Mouse (Mus musculus): ENCODE results near the gene Vamp2. TPM values are rescaled to one million over a fixed set of nuclear protein-coding genes. Genes with fewer than 3 reads are reported as not detected.

Gene Vamp2
- polyA plus RNA-seq, 1 experiment from 2014 or later = 282 TPM

DNA sequence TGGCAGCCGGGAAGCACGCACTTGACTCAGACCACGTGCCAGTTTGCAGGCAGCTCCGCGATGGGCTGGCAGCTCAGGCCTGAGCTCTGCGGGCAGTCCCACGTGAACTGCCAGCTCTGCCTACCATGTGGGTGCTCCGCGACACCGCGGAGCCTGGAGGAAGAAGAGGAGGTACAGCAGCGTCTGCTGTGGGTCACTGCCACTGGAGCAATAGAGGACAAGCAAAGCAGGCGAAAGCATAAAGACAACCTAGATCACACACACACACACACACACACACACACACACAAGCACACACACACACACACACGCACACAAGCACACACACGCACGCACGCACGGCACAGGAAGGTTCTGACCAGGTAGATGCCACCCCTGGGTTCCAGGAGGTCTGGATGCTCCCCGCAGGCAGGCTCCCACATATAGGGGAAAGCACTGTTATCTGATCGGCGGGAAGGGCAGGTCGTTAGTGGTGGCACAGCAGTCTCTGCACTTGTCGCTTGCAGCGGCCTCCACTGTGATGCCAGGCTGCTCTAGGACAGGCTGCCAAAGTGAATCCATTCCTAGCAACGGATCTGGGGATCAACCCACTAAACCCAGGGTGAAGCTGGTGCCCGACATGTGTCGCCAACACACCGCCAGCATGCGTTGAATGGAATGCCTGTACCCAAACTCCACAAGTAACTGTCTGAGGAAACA, 22.0 kb upstream of the Vamp2 start:
- Histone ChIP-seq H3K36me3 (no peaks in the 10 kb centered on the region), H3K4me1 (replicated peaks) (peaks cover 39% of the 10 kb centered on the region), H3K27ac (replicated peaks) (no peak overlapping the region), H3K9me3 (no peaks in the 10 kb centered on the region), H3K27me3 (peaks cover 4% of the 10 kb centered on the region; the same call in 1 of the 2 replicates), H3K4me2 (peak overlapping the region; percentile 79), H3K9ac (peak overlapping the region; percentile 74), H3K4me3 (peak overlapping the region; percentile 40)
- WGBS = 1% methylated on average over 26 of the region's 29 CpGs
- no peak for ATAC-seq (ENCODE audit: low read depth)

DNA sequence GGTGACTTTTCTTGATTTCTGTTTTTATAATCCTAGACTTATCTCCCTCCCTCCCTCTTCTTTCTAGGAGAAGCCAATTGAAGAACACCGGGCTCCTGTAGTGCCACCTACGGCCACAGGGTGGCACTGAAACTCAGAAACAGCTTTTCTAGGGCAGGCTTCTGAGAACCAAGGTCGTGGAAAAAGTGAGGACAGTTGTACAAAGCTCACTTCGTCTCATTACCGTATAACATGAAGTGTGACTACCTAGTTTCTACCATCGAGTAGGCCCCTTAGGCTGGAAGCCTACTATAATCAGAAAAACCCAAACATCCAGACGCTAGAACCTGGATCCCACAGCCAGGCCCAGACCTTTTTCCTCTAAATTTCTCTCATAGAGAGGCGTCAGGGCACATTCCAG, 21.3 kb upstream of the Vamp2 start:
- Histone ChIP-seq H3K27ac (replicated peaks) (no peak overlapping the region), H3K4me3 (peak overlapping the region; percentile 40), H3K9me3 (no peaks in the 10 kb centered on the region), H3K4me1 (replicated peaks) (peaks cover 39% of the 10 kb centered on the region), H3K27me3 (peaks cover 4% of the 10 kb centered on the region; the same call in 1 of the 2 replicates), H3K4me2 (peak overlapping the region; percentile 79), H3K9ac (peak overlapping the region; percentile 74), H3K36me3 (no peaks in the 10 kb centered on the region)
- WGBS = 10% methylated on average over 8 of the region's 8 CpGs
- ATAC-seq (ENCODE audit: low read depth) = no peak

DNA sequence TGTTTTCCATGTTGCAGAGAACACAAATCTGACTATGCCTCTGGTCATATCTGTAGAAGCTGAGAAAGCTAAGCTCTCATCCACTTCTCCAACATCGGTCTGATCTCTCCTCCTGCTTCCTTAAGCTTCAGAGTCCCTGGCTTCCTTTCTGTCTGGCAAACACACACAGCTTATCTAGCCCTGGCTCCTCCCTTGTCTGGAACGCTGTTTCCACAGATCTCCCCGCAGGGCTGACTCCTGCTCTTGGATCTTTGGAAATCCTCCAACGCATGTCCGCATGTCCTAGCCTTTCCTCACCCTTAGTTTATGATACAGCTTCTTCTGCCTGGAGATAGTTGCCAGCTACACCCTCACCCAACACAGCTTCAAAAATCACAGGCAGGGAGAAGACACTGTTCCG, 20.7 kb upstream of the Vamp2 start:
- Histone ChIP-seq H3K36me3 (no peaks in the 10 kb centered on the region), H3K4me2 (no peak overlapping the region), H3K9me3 (no peaks in the 10 kb centered on the region), H3K27ac (replicated peaks) (no peak overlapping the region), H3K27me3 (peaks cover 4% of the 10 kb centered on the region; the same call in 1 of the 2 replicates), H3K4me1 (replicated peaks) (peaks cover 45% of the 10 kb centered on the region), H3K4me3 (no peak overlapping the region), H3K9ac (peak overlapping the region; percentile 34; the same call in 1 of the 2 replicates)
- 65% methylated on average over 6 of the region's 6 CpGs for WGBS
- no peak for ATAC-seq (ENCODE audit: low read depth)

DNA sequence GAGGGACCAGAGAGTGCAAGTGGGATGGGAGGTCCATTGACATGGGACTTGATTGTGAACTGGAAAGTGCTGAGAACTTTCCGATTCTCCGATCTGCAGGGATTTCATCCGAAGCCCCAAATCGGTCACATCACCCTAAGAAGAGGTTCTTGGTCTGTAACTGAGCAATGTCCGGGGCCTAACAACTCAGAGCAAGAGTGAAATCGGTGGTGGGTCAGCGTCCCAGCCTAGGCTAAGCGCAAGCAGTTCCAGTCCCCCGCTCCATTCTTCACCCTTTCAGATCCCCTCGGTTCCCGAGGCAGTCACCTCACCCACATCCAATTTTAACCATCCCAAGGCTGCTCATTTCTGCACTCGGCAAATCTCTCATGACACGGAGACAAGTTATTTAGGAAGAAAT, 18.2 kb upstream of the Vamp2 start:
- H3K36me3 ChIP-seq = no peaks in the 10 kb centered on the region
- 1% methylated on average over 13 of the region's 13 CpGs for WGBS
- peak overlapping the region; percentile 83 for H3K9ac ChIP-seq
- H3K27me3 ChIP-seq = peaks cover 4% of the 10 kb centered on the region; the same call in 1 of the 2 replicates
- peaks cover 52% of the 10 kb centered on the region for H3K4me1 ChIP-seq (replicated peaks)
- peak overlapping the region; percentile 91 for H3K27ac ChIP-seq (replicated peaks)
- H3K4me2 ChIP-seq = peak overlapping the region; percentile 72
- ATAC-seq (ENCODE audit: low read depth) = no peak
- H3K9me3 ChIP-seq = no peaks in the 10 kb centered on the region
- H3K4me3 ChIP-seq = peak overlapping the region; percentile 61

DNA sequence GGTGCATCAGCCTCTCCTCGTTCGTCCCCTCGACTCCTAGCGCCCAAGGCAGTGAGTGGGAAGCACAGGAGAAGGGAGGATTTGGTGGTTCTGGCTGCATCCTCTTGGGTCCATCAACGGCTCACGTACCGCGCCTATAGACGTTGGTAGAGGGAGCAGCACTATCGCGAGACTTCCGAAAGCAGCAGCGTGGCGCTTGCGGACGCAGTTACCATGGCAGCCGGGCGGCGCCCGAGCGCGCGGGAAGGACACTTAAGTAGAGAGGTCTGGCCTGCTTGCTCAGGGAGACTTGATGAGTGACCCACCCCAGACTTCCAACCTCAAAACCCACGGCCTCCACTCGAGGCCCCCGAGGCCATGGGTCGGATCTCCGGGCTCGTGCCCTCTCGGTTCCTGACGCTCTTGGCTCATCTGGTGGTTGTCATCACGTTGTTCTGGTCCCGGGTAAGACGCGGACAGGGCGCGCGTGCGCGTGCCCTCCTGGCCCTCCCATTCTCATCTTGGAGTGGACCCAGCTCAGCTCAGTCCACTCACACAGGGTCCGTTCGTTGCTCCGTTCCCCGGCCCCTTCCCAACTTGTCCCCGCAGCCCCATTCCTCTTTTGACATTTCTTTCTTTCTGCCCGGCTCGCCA, 17.6 kb upstream of the Vamp2 start, which contains the start of gene Tmem107:
Tmem107 (plus strand) TSS at position 217 of the 633 bp plus-strand sequence.
- peak; percentile 82 for ATAC-seq (ENCODE audit: low read depth)
- Histone ChIP-seq H3K9ac (peak within 1 kb of the TSS; percentile 83), H3K4me2 (peak within 1 kb of the TSS; percentile 72), H3K4me1 (replicated peaks) (peaks cover 52% of the 10 kb centered on the region), H3K4me3 (peak within 1 kb of the TSS; percentile 61), H3K9me3 (no peaks in the 10 kb centered on the region), H3K36me3 (no peaks in the 10 kb centered on the region), H3K27ac (replicated peaks) (peak within 1 kb of the TSS; percentile 91), H3K27me3 (0 out of 2 replicates have a peak, but pooled peaks cover 1% of the 10 kb centered on the region)
- WGBS = under 1% methylated on average over 47 of the region's 47 CpGs

DNA sequence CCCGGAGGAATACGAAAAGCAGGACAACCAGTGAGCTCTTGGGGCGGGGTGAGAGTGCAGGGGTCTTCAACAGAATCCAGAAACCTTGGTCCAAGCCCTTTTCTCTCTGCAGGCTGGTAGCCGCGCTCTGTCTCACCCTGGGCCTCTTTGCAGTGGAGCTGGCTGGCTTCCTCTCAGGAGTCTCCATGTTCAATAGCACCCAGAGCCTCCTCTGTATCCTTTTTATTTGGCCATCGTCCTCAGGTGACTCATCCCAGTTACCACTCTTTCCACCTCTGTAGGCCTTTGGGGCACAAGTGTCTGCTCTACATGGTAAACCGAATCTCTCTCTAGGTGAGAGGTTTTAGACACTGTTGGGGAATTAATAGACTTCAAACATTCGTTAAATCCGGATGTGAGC, 17.0 kb upstream of the Vamp2 start:
- Histone ChIP-seq H3K4me2 (peak overlapping the region; percentile 72), H3K9ac (peak overlapping the region; percentile 83), H3K27ac (replicated peaks) (peak overlapping the region; percentile 91), H3K36me3 (no peaks in the 10 kb centered on the region), H3K9me3 (no peaks in the 10 kb centered on the region), H3K4me3 (peak overlapping the region; percentile 61), H3K27me3 (no peaks in the 10 kb centered on the region), H3K4me1 (replicated peaks) (peaks cover 49% of the 10 kb centered on the region)
- 23% methylated on average over 9 of the region's 9 CpGs for WGBS
- ATAC-seq (ENCODE audit: low read depth) = no peak

DNA sequence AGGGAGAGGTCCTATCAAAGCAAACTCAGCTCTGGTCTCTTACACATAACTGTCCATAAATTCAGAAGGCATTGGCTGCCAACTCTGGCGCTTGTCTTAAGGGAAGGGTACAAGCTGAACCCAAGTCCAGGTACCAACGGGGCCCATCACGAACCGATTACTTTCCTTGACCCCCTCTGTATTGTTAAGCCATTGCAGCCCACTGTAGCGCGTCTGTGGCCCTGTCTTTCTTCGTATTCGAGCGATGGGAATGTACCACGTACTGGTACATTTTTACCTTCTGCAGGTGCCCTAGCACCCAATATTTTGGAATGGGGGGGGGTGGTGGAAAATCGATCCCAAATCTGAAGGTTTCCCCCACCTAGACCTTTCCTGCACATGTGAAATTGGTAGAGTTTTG, 16.1 kb upstream of the Vamp2 start:
- Histone ChIP-seq H3K4me2 (peak overlapping the region; percentile 72), H3K4me1 (replicated peaks) (peaks cover 44% of the 10 kb centered on the region), H3K36me3 (no peaks in the 10 kb centered on the region), H3K4me3 (peak overlapping the region; percentile 34), H3K9ac (peak overlapping the region; percentile 74), H3K9me3 (no peaks in the 10 kb centered on the region), H3K27me3 (no peaks in the 10 kb centered on the region), H3K27ac (replicated peaks) (peak overlapping the region; percentile 91)
- ATAC-seq (ENCODE audit: low read depth) = no peak
- 85% methylated on average over 11 of the region's 11 CpGs for WGBS

DNA sequence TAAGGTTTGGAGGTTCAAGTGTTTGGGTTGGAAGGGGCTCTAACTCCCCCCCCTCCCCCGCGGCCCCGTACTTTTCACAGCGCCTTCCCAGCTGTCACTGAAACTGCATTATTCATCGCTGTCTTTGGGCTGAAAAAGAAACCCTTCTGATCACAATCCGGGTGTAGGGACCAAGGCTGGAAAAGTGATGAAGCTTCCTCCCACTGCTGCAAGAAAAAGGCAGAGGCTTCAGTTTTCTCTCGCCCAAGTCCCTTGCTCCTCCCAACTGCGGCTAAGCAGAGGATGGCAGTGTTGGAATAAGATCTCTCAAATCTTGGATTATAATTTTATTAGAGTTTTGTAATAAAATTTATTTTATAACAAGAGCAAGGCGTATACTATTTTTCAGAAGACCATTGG, 15.6 kb upstream of the Vamp2 start:
- no peaks in the 10 kb centered on the region for H3K36me3 ChIP-seq
- H3K4me3 ChIP-seq = peak overlapping the region; percentile 34
- H3K4me1 ChIP-seq (replicated peaks) = peaks cover 44% of the 10 kb centered on the region
- H3K4me2 ChIP-seq = peak overlapping the region; percentile 72
- H3K9ac ChIP-seq = peak overlapping the region; percentile 74
- H3K27me3 ChIP-seq = no peaks in the 10 kb centered on the region
- no peaks in the 10 kb centered on the region for H3K9me3 ChIP-seq
- peak; percentile 24; the same call in 1 of the 2 replicates for ATAC-seq (ENCODE audit: low read depth)
- 9% methylated on average over 9 of the region's 9 CpGs for WGBS
- peak overlapping the region; percentile 91 for H3K27ac ChIP-seq (replicated peaks)

DNA sequence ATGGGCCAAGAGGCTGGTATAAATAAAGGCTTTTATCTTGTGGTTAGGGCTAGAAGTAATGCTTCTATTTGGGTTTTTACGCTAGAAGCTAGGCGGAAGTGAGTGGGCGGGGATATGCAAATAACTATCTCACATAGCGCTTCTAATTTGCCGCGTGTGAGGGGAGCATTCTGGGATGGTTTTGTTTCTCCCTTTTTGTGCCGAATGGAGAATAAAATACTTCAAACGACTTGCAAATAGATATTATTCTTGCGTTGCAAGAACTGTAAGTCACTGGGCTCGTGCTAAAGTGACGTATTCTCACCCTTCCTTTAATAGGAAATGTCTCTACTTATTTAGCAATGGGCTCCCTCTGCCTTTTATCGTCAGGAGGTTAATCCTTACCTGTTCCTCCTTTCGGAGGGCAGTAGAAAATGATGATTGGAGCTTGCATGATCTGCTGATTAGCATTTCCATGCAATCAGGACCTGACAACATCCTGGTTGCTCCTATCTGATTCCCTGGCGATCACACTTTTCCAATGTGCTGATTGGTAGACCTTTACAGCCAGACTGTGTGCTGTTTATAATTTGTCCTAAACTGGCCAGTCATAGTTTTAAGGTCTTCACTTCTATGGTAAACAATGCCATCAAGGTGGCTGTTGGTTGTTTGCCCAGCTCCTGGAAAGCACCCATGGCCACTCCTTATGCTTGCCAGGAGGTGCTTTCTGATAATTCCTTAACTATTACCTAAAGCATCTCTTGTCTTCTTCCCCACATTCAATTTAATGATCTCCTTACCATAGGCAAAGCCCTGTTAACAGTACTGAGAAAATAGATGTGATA, 15.0 kb upstream of the Vamp2 start:
- Histone ChIP-seq H3K4me1 (replicated peaks) (peaks cover 44% of the 10 kb centered on the region), H3K27me3 (no peaks in the 10 kb centered on the region), H3K4me2 (peak overlapping the region; percentile 72), H3K27ac (replicated peaks) (peak overlapping the region; percentile 91), H3K9ac (peak overlapping the region; percentile 74), H3K9me3 (no peaks in the 10 kb centered on the region), H3K4me3 (peak overlapping the region; percentile 34), H3K36me3 (no peaks in the 10 kb centered on the region)
- peak; percentile 79 for ATAC-seq (ENCODE audit: low read depth)
- 0% methylated on average over 14 of the region's 14 CpGs for WGBS

DNA sequence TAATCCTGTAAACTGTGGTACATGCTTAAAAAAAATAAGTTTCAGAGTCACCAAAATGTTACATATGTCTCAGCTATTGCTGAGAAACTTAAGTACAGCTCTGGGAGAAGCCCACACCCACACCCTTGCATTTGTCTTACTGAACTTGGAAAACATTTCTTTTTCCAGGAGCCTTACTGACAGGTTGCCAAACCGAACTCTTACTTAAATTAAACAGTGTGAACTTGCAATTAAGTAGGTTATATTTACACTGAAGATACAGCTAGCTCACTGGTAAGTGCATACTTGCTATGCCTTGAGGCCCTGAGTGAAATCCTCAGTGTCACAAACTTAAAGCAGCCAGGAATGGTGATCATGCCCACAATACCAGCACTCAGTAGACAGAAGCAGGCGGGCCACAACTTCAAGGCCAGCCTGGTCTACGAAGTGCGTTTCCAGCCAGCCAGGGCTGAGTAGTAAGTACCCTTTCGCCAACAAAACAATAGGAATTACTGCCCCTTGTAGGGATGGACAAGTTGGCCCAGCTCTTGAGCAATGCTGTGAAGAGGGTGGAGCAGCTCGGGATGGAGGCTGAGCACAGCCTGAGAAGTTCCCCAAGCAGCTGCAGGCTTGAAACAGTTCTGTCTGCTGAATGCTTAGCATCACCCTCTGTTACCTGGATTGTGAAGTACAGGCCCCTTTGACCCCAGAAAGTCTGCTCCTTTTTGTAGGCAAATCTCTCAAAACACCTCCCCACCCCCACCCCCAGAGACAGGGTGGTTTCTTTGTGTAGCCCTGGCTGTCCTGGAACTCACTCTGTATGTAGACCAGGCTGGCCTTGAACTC, 14.1 kb upstream of the Vamp2 start:
- H3K4me2 ChIP-seq = peak overlapping the region; percentile 72
- H3K9ac ChIP-seq = no peak overlapping the region

DNA sequence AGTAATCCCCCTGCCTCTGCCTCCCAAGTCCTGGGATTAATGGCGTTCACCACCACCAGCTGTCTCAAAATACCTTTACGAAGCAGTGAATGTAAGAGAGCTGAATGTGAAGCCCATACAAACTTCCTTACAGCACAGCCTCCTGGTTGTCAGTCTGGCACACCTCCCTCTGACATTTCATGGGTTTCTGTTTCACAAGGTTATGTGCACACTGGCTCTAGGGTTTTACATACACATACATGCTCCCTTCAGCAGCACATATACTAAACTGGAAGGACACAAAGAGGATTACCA, 13.6 kb upstream of the Vamp2 start:
- Histone ChIP-seq H3K4me3 (no peak overlapping the region), H3K4me2 (no peak overlapping the region), H3K36me3 (no peaks in the 10 kb centered on the region), H3K9me3 (no peaks in the 10 kb centered on the region), H3K27me3 (no peaks in the 10 kb centered on the region), H3K9ac (no peak overlapping the region), H3K4me1 (replicated peaks) (peaks cover 43% of the 10 kb centered on the region), H3K27ac (replicated peaks) (peak overlapping the region; percentile 91; the same call in 1 of the 2 replicates)
- WGBS = 54% methylated on average over 2 of the region's 2 CpGs
- no peak for ATAC-seq (ENCODE audit: low read depth)

More for the DNA sequence above, 14.1 kb upstream of the Vamp2 start:
- H3K27ac ChIP-seq (replicated peaks) = peak overlapping the region; percentile 91
- no peaks in the 10 kb centered on the region for H3K9me3 ChIP-seq
- H3K4me1 ChIP-seq (replicated peaks) = peaks cover 44% of the 10 kb centered on the region
- no peaks in the 10 kb centered on the region for H3K36me3 ChIP-seq
- 36% methylated on average over 6 of the region's 6 CpGs for WGBS
- no peak overlapping the region for H3K4me3 ChIP-seq
- no peaks in the 10 kb centered on the region for H3K27me3 ChIP-seq
- ATAC-seq (ENCODE audit: low read depth) = no peak

Data from neural tube, embryonic 13.5 days (tissue).